Mouse (Mus musculus): ENCODE measurements at regions not wholly inside any gene's neighbourhood (a gene's known extent, or its start where the extent isn't known, plus 50 kb on each side); places are given as distances from the start of the nearest gene placed in this dataset.

GRCm38 (mm10) chr13:82849037-82849436 is 654.8 kb upstream of the Mef2c start:
- Histone ChIP-seq H3K4me1 (no peaks in the 10 kb centered on the region), H3K27ac (no peak overlapping the region), H3K4me2 (no peak overlapping the region), H3K9me3 (replicated peaks) (no peaks in the 10 kb centered on the region), H3K36me3 (no peaks in the 10 kb centered on the region), H3K9ac (no peak overlapping the region), H3K27me3 (no peaks in the 10 kb centered on the region), H3K4me3 (replicated peaks) (no peak overlapping the region)
- no peak for ATAC-seq (replicated peaks; ENCODE audit: low FRiP score)
- WGBS: 53% methylated on average over 3 of the region's 3 CpGs

DNA sequence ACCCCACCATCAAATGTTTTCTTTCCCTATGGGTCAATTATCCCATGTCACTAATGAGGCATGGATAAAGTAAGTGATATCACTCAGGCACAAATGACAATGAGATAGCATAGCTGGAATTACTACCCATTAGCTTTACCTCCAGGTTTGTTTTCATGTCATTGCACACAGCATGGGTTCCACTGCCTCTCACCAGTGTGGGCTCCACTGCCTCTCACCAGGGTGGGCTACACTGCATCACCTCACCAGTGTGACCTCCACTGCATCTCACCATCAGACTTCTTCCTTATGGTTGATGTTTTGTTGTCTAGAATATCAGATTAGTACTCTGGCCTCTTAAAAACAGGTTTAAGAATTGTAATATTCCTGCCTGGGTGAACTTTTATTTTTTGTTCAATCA is 634.0 kb upstream of the Mef2c start:
- Histone ChIP-seq H3K27ac (no peak overlapping the region), H3K27me3 (no peaks in the 10 kb centered on the region), H3K4me2 (no peak overlapping the region), H3K4me1 (no peaks in the 10 kb centered on the region), H3K4me3 (replicated peaks) (no peak overlapping the region), H3K9ac (no peak overlapping the region), H3K36me3 (no peaks in the 10 kb centered on the region), H3K9me3 (replicated peaks) (no peaks in the 10 kb centered on the region)
- no peak for ATAC-seq (replicated peaks; ENCODE audit: low FRiP score)

GRCm38 (mm10) chr13:82874091-82874490 is 629.7 kb upstream of the Mef2c start:
- Histone ChIP-seq H3K4me3 (replicated peaks) (no peak overlapping the region), H3K4me1 (no peaks in the 10 kb centered on the region), H3K9me3 (replicated peaks) (no peaks in the 10 kb centered on the region), H3K36me3 (no peaks in the 10 kb centered on the region), H3K27me3 (no peaks in the 10 kb centered on the region), H3K4me2 (no peak overlapping the region), H3K9ac (no peak overlapping the region), H3K27ac (no peak overlapping the region)
- ATAC-seq (replicated peaks; ENCODE audit: low FRiP score): no peak
- 100% methylated on average over 1 of the region's 1 CpGs for WGBS

DNA sequence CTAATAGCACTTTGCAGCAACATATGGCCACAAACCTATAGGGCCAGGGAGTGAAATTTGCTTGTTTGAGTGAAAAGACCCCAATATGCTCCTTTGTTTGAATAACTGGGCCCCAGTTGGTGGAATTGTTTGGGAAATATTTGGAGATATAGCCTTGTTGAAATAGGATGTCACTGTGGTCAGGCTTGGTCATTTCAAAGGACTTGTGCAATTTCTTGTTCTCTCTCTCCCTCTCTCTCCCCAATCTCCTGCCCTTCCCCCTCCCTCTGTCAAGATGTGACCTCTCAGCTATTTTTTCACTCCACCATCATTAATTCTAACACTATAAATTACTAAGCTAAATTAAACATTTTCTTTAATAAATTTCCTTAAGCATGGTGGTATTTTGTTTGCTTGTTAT is 620.5 kb upstream of the Mef2c start:
- ATAC-seq (replicated peaks; ENCODE audit: low FRiP score): no peak
- no peak overlapping the region for H3K9ac ChIP-seq
- H3K9me3 ChIP-seq (replicated peaks): no peaks in the 10 kb centered on the region
- no peak overlapping the region for H3K4me3 ChIP-seq (replicated peaks)
- H3K4me2 ChIP-seq: no peak overlapping the region
- no peak overlapping the region for H3K27ac ChIP-seq
- no peaks in the 10 kb centered on the region for H3K36me3 ChIP-seq
- H3K4me1 ChIP-seq: no peaks in the 10 kb centered on the region
- H3K27me3 ChIP-seq: no peaks in the 10 kb centered on the region

GRCm38 (mm10) chr13:82888755-82889154 is 615.1 kb upstream of the Mef2c start:
- H3K36me3 ChIP-seq: no peaks in the 10 kb centered on the region
- no peak for ATAC-seq (replicated peaks; ENCODE audit: low FRiP score)
- H3K27me3 ChIP-seq: no peaks in the 10 kb centered on the region
- H3K4me1 ChIP-seq: no peaks in the 10 kb centered on the region
- H3K9ac ChIP-seq: no peak overlapping the region
- H3K9me3 ChIP-seq (replicated peaks): no peaks in the 10 kb centered on the region
- H3K4me2 ChIP-seq: no peak overlapping the region
- no peak overlapping the region for H3K27ac ChIP-seq
- no peak overlapping the region for H3K4me3 ChIP-seq (replicated peaks)
- 95% methylated on average over 1 of the region's 1 CpGs for WGBS

DNA sequence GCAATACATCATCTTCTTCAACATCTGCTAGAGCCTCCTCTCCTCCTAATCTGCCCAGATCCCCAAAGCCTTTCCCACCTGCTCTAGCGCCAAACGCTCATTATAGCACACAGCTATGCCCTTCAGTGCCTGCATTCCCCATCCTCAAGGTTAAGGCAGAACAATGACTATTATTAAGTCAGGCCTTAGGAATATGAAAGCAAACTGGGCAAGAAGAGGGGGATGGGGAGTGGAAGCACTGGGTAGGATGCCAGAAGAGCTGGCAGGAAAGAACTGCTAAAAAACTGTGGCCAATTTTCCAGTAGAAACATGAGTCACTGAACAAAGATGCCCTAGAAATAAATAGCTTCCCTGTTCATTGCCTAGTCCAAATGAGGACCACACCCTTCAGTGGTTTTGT is 611.1 kb upstream of the Mef2c start:
- 77% methylated on average over 2 of the region's 2 CpGs for WGBS
- no peak overlapping the region for H3K9ac ChIP-seq
- H3K4me2 ChIP-seq: no peak overlapping the region
- no peak for ATAC-seq (replicated peaks; ENCODE audit: low FRiP score)
- H3K4me3 ChIP-seq (replicated peaks): no peak overlapping the region
- H3K4me1 ChIP-seq: no peaks in the 10 kb centered on the region
- H3K9me3 ChIP-seq (replicated peaks): no peaks in the 10 kb centered on the region
- H3K36me3 ChIP-seq: no peaks in the 10 kb centered on the region
- no peak overlapping the region for H3K27ac ChIP-seq
- no peaks in the 10 kb centered on the region for H3K27me3 ChIP-seq

- Histone ChIP-seq H3K27ac (no peak overlapping the region), H3K9me3 (replicated peaks) (no peaks in the 10 kb centered on the region), H3K4me1 (no peaks in the 10 kb centered on the region), H3K36me3 (no peaks in the 10 kb centered on the region), H3K9ac (no peak overlapping the region), H3K4me2 (no peak overlapping the region), H3K27me3 (no peaks in the 10 kb centered on the region), H3K4me3 (replicated peaks) (no peak overlapping the region)
- ATAC-seq (replicated peaks; ENCODE audit: low FRiP score): no peak
- WGBS: 75% methylated on average over 4 of the region's 4 CpGs
These were observed 604.1 kb upstream of the Mef2c start for GRCm38 (mm10) chr13:82899686-82900085.

DNA sequence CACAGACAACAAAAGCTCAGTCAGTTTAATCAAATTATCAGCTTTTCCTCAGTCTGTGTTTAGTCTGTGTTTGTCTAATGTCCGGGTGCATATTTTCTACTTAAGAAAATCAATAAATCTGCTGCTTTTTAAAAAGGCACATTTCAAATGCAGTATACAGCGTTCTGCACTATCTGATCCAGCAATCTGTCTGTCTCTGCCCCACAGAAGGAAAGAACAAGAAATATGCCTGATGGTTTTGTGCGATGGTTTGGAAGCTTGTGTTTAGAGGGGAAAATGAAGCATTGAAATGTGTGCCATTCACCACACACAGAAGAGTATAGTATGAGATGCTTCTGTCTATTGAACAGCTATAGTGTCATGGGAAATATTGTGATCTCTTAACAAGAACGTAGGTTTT is 601.7 kb upstream of the Mef2c start:
- Histone ChIP-seq H3K27ac (no peak overlapping the region), H3K36me3 (no peaks in the 10 kb centered on the region), H3K9ac (no peak overlapping the region), H3K4me2 (no peak overlapping the region), H3K9me3 (replicated peaks) (no peaks in the 10 kb centered on the region), H3K4me3 (replicated peaks) (no peak overlapping the region), H3K4me1 (no peaks in the 10 kb centered on the region), H3K27me3 (no peaks in the 10 kb centered on the region)
- no peak for ATAC-seq (replicated peaks; ENCODE audit: low FRiP score)
- WGBS: 66% methylated on average over 4 of the region's 4 CpGs

GRCm38 (mm10) chr13:82903637-82904036 is 600.2 kb upstream of the Mef2c start:
- Histone ChIP-seq H3K27ac (no peak overlapping the region), H3K4me1 (no peaks in the 10 kb centered on the region), H3K4me3 (replicated peaks) (no peak overlapping the region), H3K27me3 (no peaks in the 10 kb centered on the region), H3K4me2 (no peak overlapping the region), H3K9me3 (replicated peaks) (no peaks in the 10 kb centered on the region), H3K36me3 (no peaks in the 10 kb centered on the region), H3K9ac (no peak overlapping the region)
- no peak for ATAC-seq (replicated peaks; ENCODE audit: low FRiP score)

DNA sequence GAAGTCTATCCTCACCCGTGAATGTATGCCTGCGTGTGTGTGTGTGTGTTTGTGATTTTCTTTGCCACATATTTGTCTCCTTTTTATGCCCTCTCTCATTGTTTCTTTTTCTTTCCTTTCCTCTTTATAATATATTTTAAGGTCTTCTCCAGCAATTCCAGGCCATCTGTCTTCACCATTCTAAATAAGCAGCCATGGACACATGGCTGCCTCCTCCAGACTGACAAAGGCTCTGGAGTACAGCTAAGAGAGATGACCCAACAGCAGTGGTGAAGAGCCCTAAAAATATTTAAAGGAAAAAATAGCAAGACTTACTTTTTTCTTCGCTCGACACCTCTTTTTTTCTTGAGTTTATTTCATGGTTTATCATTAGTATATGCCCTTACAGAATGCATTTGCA is 596.1 kb upstream of the Mef2c start:
- H3K4me3 ChIP-seq (replicated peaks): no peak overlapping the region
- H3K9me3 ChIP-seq (replicated peaks): no peaks in the 10 kb centered on the region
- H3K4me2 ChIP-seq: no peak overlapping the region
- no peak overlapping the region for H3K27ac ChIP-seq
- no peaks in the 10 kb centered on the region for H3K36me3 ChIP-seq
- WGBS: 90% methylated on average over 4 of the region's 4 CpGs
- no peaks in the 10 kb centered on the region for H3K4me1 ChIP-seq
- H3K27me3 ChIP-seq: no peaks in the 10 kb centered on the region
- H3K9ac ChIP-seq: no peak overlapping the region
- no peak for ATAC-seq (replicated peaks; ENCODE audit: low FRiP score)

DNA sequence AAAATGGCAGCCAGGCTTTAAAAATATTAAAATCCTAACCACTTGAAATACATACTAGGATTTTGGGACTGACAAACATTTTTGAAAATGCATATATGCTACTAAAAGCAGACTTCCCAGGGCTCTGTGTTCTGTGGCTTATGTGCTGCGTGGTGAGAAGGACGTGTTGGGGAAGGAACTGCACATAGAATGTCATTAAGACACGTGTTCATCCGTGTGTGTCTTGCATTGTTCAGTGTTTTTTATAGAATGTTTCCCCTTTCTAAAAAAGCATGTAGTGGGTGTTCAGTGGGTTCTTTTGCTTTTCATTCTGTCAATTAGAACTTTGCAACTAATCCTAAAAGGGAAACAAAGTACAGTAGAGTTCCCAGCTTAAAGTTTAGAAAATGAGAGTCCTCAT is 594.7 kb upstream of the Mef2c start:
- no peak overlapping the region for H3K27ac ChIP-seq
- H3K4me2 ChIP-seq: no peak overlapping the region
- H3K27me3 ChIP-seq: no peaks in the 10 kb centered on the region
- H3K36me3 ChIP-seq: no peaks in the 10 kb centered on the region
- no peaks in the 10 kb centered on the region for H3K4me1 ChIP-seq
- H3K9ac ChIP-seq: no peak overlapping the region
- no peaks in the 10 kb centered on the region for H3K9me3 ChIP-seq (replicated peaks)
- ATAC-seq (replicated peaks; ENCODE audit: low FRiP score): no peak
- WGBS: 89% methylated on average over 4 of the region's 4 CpGs
- H3K4me3 ChIP-seq (replicated peaks): no peak overlapping the region

DNA sequence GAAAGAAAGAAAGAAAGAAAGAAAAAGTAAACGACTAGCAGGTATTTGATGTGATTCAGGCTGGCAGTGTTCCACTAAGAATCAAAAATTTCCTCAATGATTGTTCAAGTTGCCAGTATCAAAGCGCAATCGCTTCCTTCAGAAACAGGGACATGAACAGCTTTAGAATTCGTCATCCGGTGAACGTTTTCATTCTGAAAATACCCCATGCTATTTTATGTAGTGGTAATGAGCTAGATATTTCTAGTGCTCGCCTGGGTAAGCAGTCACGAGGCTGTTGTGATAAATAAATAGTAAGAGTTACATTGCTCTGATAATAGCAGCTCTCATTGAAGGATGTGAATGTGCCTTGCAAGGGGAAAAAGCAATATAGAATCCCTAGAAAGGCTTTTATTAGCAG is 591.0 kb upstream of the Mef2c start:
- Histone ChIP-seq H3K4me2 (no peak overlapping the region), H3K4me1 (no peaks in the 10 kb centered on the region), H3K27me3 (no peaks in the 10 kb centered on the region), H3K36me3 (no peaks in the 10 kb centered on the region), H3K27ac (no peak overlapping the region), H3K9ac (no peak overlapping the region), H3K9me3 (replicated peaks) (no peaks in the 10 kb centered on the region), H3K4me3 (replicated peaks) (no peak overlapping the region)
- ATAC-seq (replicated peaks; ENCODE audit: low FRiP score): no peak
- 90% methylated on average over 8 of the region's 8 CpGs for WGBS

DNA sequence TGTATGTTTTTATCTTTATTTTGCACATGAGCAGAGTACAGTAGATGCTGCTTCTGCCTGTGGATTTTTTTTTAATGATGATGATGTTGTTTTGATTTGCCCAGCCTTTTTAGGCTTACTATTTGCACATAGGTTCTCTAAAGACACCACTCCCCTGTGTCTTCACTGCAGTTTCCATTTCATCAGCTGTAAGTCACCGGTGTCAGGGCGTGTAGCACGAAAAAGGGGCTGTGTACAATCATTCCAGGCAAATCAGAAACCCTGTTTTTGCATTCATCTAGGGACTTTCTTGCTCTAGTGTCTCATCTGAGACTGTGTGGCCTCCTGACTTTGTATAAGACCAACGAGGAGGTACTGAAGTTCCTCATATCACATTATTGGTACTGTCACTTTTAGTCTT is 588.6 kb upstream of the Mef2c start:
- no peaks in the 10 kb centered on the region for H3K27me3 ChIP-seq
- H3K4me2 ChIP-seq: no peak overlapping the region
- no peak overlapping the region for H3K9ac ChIP-seq
- no peaks in the 10 kb centered on the region for H3K36me3 ChIP-seq
- ATAC-seq (replicated peaks; ENCODE audit: low FRiP score): no peak
- H3K4me1 ChIP-seq: no peaks in the 10 kb centered on the region
- no peak overlapping the region for H3K27ac ChIP-seq
- no peaks in the 10 kb centered on the region for H3K9me3 ChIP-seq (replicated peaks)
- WGBS: 85% methylated on average over 4 of the region's 4 CpGs
- no peak overlapping the region for H3K4me3 ChIP-seq (replicated peaks)

DNA sequence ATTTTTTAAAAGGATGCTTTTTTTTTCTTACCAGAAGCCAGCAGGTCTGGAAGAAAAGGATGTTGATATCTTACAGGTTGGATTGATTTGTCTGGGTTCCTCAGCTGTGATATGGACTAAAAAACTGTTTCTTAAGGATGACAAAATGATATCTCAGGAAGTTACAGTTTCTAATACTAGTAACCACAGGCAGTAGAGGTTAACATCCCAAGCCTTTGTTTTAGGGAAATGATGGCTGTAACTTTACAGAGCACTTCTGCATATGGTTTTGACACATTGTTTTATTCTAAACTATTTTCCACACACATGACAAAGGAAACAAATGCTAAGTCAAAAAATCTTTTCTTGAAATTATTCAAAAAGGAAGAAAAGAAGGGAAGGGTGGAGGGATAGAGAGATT is 573.8 kb upstream of the Mef2c start:
- no peak overlapping the region for H3K4me2 ChIP-seq
- H3K9me3 ChIP-seq (replicated peaks): no peaks in the 10 kb centered on the region
- H3K9ac ChIP-seq: no peak overlapping the region
- no peaks in the 10 kb centered on the region for H3K4me1 ChIP-seq
- no peaks in the 10 kb centered on the region for H3K27me3 ChIP-seq
- ATAC-seq (replicated peaks; ENCODE audit: low FRiP score): no peak
- H3K36me3 ChIP-seq: no peaks in the 10 kb centered on the region
- no peak overlapping the region for H3K4me3 ChIP-seq (replicated peaks)
- H3K27ac ChIP-seq: no peak overlapping the region
